Mouse (Mus musculus) myocyte (in vitro differentiated cells): Measurements from ENCODE around the gene Fgd6. TPM values are rescaled to one million over a fixed set of nuclear protein-coding genes. Genes with fewer than 3 reads are reported as not detected.

ENCODE experiments used
- H3K27me3 ChIP-seq: one replicate; pipeline ENCODE4 v1.6.1; 2011; ENCODE audit not compliant: control insufficient read depth, insufficient read depth, insufficient read length
- H3K36me3 ChIP-seq: one replicate; pipeline ENCODE4 v1.6.1; 2011; ENCODE audit not compliant: control insufficient read depth, insufficient read depth
- H3K4me2 ChIP-seq: one replicate; pipeline ENCODE4 v1.6.1; 2011; ENCODE audit warnings: low read depth, control low read depth
- H3K4me3 ChIP-seq: one replicate; pipeline ENCODE4 v1.5.1; 2011; ENCODE audit warnings: mild to moderate bottlenecking, control low read depth, moderate library complexity
- H3K79me2 ChIP-seq: one replicate; pipeline ENCODE4 v1.6.1; 2011; ENCODE audit not compliant: control insufficient read depth, insufficient read depth
- H3ac ChIP-seq: one replicate; pipeline ENCODE4 v1.6.1; 2011; ENCODE audit not compliant: control insufficient read depth, insufficient read length
- CEBPB ChIP-seq: IDR thresholded peaks from 2 replicates; pipeline ENCODE4 v1.6.1; 2011; ENCODE audit warnings: mild to moderate bottlenecking, moderate library complexity; ENCODE audit not compliant: poor library complexity, insufficient read depth, severe bottlenecking
- E2F4 ChIP-seq: IDR thresholded peaks from one replicate; pipeline ENCODE4 v1.6.1; 2011; ENCODE audit warnings: mild to moderate bottlenecking, control low read depth, moderate library complexity; ENCODE audit not compliant: insufficient read depth
- MAX ChIP-seq: IDR thresholded peaks from one replicate; pipeline ENCODE4 v1.6.1; 2011; ENCODE audit warnings: low read depth, mild to moderate bottlenecking, control low read depth
- MYOD1 ChIP-seq, 3 experiments: IDR thresholded peaks; one replicate each; pipeline ENCODE4 v1.6.1; 2011; ENCODE audit warnings: control low read depth in 2 of 3, low read depth in 2 of 3, mild to moderate bottlenecking in 2 of 3, moderate library complexity in 1 of 3; ENCODE audit not compliant: insufficient read length in 2 of 3, control insufficient read depth in 1 of 3
- MYOG ChIP-seq, 3 experiments: IDR thresholded peaks; one replicate each; pipeline ENCODE4 v1.6.1; 2011; ENCODE audit warnings: control low read depth in 2 of 3, low read depth in 2 of 3, mild to moderate bottlenecking in 2 of 3; ENCODE audit not compliant: insufficient read length in 2 of 3, control insufficient read depth in 1 of 3, insufficient read depth in 1 of 3
- POLR2A ChIP-seq: IDR thresholded peaks from one replicate; pipeline ENCODE4 v1.6.1; 2011; ENCODE audit warnings: low read depth, mild to moderate bottlenecking, control low read depth, moderate library complexity; ENCODE audit not compliant: insufficient read length
- POLR2AphosphoS2 ChIP-seq: IDR thresholded peaks from one replicate; pipeline ENCODE4 v1.6.1; 2011; ENCODE audit warnings: low read depth, control low read depth; ENCODE audit not compliant: insufficient read length
- REST ChIP-seq: IDR thresholded peaks from one replicate; pipeline ENCODE4 v1.6.1; 2011; ENCODE audit warnings: mild to moderate bottlenecking, control low read depth, moderate library complexity; ENCODE audit not compliant: insufficient read depth, insufficient read length
- SRF ChIP-seq: IDR thresholded peaks from one replicate; pipeline ENCODE4 v1.6.1; 2011; ENCODE audit warnings: low read depth; ENCODE audit not compliant: control insufficient read depth, insufficient read length
- TCF12 ChIP-seq: IDR thresholded peaks from one replicate; pipeline ENCODE4 v1.6.1; 2011; ENCODE audit warnings: mild to moderate bottlenecking, control low read depth; ENCODE audit not compliant: poor library complexity, insufficient read depth, severe bottlenecking
- TCF3 ChIP-seq: IDR thresholded peaks from one replicate; pipeline ENCODE4 v1.6.1; 2011; ENCODE audit warnings: low read depth, control low read depth; ENCODE audit not compliant: insufficient read length
- USF1 ChIP-seq: IDR thresholded peaks from one replicate; pipeline ENCODE4 v1.6.1; 2011; ENCODE audit warnings: low read depth, mild to moderate bottlenecking, control low read depth, moderate library complexity
- polyA plus RNA-seq: library from polyadenylated mRNA; unstranded; fragments of >200 nt; fragmentation: generic; extraction: Trizol; gene quantifications from one replicate; pipeline ENCODE4 v1.2.1, GENCODE M21; 2012; ENCODE audit warnings: missing spikeins

The Fgd6 gene
- polyA plus RNA-seq, 1 experiment, result 1.7 TPM

- Histone ChIP-seq H3K4me3 (no peak overlapping the region), H3K27me3 (no peaks in the 10 kb centered on the region), H3ac (no peak overlapping the region), H3K36me3 (no peaks in the 10 kb centered on the region), H3K79me2 (no peaks in the 10 kb centered on the region), H3K4me2 (no peak overlapping the region)
- no peak for TF ChIP-seq TCF12
- no peak for TF ChIP-seq E2F4
- no peak for TF ChIP-seq MYOD1 (IDR thresholded peaks at IDR 0.05; ENCODE audit: control insufficient read depth in 1 of 3, insufficient read length in 2 of 3, low read depth in 2 of 3)
- TF ChIP-seq REST, result no peak
- TF ChIP-seq SRF, result no peak
- no peak for TF ChIP-seq POLR2AphosphoS2
- TF ChIP-seq POLR2A, result no peak
- TF ChIP-seq TCF3, result no peak
Observed at GRCm38 (mm10) chr10:94134535-94135390, 99.0 kb downstream of the Fgd6 start.

- Histone ChIP-seq H3K79me2 (no peaks in the 10 kb centered on the region), H3ac (no peak overlapping the region), H3K4me2 (no peak overlapping the region), H3K27me3 (no peaks in the 10 kb centered on the region), H3K36me3 (no peaks in the 10 kb centered on the region), H3K4me3 (no peak overlapping the region)
- TF ChIP-seq REST (no peak), SRF (no peak), POLR2AphosphoS2 (no peak), TCF12 (no peak)
Observed at GRCm38 (mm10) chr10:94138890-94139482, 103.2 kb downstream of the Fgd6 start.

GRCm38 (mm10) chr10:94140227-94140931, 104.6 kb downstream of the Fgd6 start:
- no peak overlapping the region for H3ac ChIP-seq
- no peaks in the 10 kb centered on the region for H3K79me2 ChIP-seq
- H3K4me3 ChIP-seq, result no peak overlapping the region
- TF ChIP-seq POLR2AphosphoS2 (no peak), MYOG (IDR thresholded peaks at IDR 0.05; ENCODE audit: control insufficient read depth in 1 of 3, insufficient read depth in 1 of 3, insufficient read length in 2 of 3, low read depth in 2 of 3) (no peak), CEBPB (no peak), POLR2A (no peak), USF1 (no peak), REST (no peak), MAX (no peak), SRF (no peak), E2F4 (no peak), TCF12 (no peak), MYOD1 (IDR thresholded peaks at IDR 0.05; ENCODE audit: control insufficient read depth in 1 of 3, insufficient read length in 2 of 3, low read depth in 2 of 3) (no peak), TCF3 (no peak)
- H3K36me3 ChIP-seq, result no peaks in the 10 kb centered on the region
- H3K27me3 ChIP-seq, result no peaks in the 10 kb centered on the region
- no peak overlapping the region for H3K4me2 ChIP-seq

DNA sequence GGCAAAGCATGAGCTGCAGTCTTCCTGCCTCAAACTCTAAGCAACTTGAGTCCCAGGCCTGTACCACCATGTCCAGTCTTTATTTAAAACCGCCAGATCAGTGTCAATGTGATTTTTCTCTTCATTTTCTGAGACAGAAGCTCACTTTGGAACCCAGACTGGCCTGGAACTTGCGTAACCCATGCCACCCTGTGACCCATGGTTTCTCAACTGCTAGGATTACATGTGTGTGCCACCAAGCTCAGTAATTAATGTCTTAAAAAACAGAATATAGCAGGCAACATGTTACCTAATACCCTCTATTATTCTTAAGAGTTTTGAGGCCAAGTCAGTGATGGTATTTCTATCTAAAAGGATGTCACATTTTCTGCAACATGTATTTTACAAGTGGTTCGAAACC, 106.6 kb downstream of the Fgd6 start:
- TF ChIP-seq TCF3 (no peak), CEBPB (no peak), TCF12 (no peak), MYOG (IDR thresholded peaks at IDR 0.05; ENCODE audit: control insufficient read depth in 1 of 3, insufficient read depth in 1 of 3, insufficient read length in 2 of 3, low read depth in 2 of 3) (no peak), SRF (no peak), POLR2AphosphoS2 (no peak), E2F4 (no peak), REST (no peak), POLR2A (no peak), MYOD1 (IDR thresholded peaks at IDR 0.05; ENCODE audit: control insufficient read depth in 1 of 3, insufficient read length in 2 of 3, low read depth in 2 of 3) (no peak), MAX (no peak), USF1 (no peak)
- H3K27me3 ChIP-seq, result no peaks in the 10 kb centered on the region
- H3K79me2 ChIP-seq, result no peaks in the 10 kb centered on the region
- H3K4me2 ChIP-seq, result no peak overlapping the region
- no peaks in the 10 kb centered on the region for H3K36me3 ChIP-seq
- no peak overlapping the region for H3ac ChIP-seq
- no peak overlapping the region for H3K4me3 ChIP-seq
